Mouse (Mus musculus) CD4-positive helper T cell, adult 2 months (primary cell): ENCODE data around the gene Prss12.

ENCODE experiments used
- DNase-seq: peaks from one replicate; pipeline ENCODE4 v3.0.0-alpha.2; 2012; ENCODE audit warnings: low read depth, missing footprints, low spot score

The Prss12 gene

DNA sequence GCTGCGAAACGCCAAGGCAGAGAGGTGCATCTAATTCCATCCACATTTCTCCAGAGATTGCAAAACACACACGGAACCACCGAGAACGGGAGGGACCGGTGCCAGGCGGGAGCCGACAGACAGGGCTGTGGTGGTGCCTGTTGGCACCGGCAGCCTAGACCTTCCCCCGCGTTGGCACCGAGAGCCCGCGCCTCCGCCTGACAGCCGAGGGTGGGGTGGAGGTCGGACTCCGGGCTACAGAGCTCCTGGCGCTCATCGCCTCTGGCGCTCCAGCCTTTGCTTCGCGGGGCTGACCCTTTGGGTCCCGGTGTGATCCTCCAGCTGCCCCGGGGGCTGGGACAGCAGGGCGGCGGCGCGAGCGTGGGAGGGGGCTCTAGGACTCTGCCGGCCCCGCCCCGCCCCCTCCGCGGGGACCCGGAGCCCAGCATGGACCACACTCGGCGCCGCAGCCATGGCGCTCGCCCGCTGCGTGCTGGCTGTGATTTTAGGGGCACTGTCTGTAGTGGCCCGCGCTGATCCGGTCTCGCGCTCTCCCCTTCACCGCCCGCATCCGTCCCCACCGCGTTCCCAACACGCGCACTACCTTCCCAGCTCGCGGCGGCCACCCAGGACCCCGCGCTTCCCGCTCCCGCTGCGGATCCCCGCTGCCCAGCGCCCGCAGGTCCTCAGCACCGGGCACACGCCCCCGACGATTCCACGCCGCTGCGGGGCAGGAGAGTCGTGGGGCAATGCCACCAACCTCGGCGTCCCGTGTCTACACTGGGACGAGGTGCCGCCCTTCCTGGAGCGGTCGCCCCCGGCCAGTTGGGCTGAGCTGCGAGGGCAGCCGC lies at the start of gene Prss12:
Gene Prss12, plus strand, starts transcription at position 206 of the 830 bp plus-strand sequence.
- DNase-seq = peak; percentile 24

GRCm38 (mm10) chr3:123397562-123398481 lies 48.9 kb upstream of the Prss12 start:
- no peak for DNase-seq

- no peak for DNase-seq
These were observed 41.8 kb upstream of the Prss12 start for GRCm38 (mm10) chr3:123404945-123405344.

DNA sequence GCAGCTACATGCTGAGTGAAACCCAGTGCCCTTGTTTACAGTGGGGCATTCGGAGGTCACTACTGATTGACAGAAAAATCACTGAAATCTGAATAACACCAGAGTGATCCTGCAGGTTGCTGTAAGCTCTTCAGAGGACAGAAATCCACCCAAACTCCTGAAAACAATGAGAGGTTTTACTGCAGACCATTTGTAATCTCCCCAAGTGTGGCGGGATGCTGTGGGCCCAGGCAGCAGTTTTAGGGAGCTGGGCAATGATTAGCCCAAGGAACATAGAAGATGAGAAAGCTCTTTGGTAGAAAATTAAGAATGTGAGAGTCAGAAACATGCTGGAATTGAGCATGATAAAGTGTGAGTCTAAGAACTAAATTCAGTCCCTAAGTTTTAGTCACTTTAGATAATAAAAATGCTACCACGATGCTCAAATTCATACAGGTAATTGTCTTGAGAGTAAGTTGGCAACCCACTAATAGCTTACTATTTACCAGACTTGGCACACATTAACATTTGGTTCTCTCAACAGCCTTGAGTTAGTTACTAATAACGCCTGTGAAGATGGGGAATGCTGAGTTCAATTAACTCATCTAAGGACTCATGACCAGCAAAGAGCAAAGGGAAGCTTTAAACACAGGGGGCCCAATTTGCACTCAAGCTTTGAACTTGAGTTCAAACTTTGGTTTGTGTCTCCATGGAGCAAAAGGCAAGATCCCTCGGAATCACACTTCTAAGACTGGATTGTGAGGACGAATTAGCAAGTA lies 34.7 kb upstream of the Prss12 start:
- DNase-seq = no peak

GRCm38 (mm10) chr3:123413173-123413572 lies 33.5 kb upstream of the Prss12 start:
- DNase-seq = no peak

DNA sequence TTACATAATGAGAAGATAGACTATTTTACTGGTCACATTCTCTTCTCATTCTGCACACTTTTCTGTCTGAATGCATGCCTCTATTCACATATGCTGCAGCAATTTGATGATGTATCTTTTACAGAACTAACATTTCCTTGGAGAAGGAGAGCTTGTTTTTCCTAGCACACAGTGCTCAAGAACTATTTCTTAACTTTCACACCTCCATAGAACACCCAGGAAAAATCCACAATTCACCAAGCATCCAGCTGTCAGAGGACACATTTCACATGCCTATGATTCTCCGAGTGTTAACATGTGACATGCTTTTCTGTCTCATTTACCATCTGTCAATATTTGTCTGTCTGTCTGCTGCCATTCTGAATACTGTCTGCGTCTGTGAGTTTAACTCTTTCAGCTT lies 21.1 kb upstream of the Prss12 start:
- DNase-seq = no peak

- no peak for DNase-seq
These were observed 18.7 kb upstream of the Prss12 start for GRCm38 (mm10) chr3:123428005-123428404.

- no peak for DNase-seq
These were observed 16.9 kb upstream of the Prss12 start for GRCm38 (mm10) chr3:123429597-123430458.

DNA sequence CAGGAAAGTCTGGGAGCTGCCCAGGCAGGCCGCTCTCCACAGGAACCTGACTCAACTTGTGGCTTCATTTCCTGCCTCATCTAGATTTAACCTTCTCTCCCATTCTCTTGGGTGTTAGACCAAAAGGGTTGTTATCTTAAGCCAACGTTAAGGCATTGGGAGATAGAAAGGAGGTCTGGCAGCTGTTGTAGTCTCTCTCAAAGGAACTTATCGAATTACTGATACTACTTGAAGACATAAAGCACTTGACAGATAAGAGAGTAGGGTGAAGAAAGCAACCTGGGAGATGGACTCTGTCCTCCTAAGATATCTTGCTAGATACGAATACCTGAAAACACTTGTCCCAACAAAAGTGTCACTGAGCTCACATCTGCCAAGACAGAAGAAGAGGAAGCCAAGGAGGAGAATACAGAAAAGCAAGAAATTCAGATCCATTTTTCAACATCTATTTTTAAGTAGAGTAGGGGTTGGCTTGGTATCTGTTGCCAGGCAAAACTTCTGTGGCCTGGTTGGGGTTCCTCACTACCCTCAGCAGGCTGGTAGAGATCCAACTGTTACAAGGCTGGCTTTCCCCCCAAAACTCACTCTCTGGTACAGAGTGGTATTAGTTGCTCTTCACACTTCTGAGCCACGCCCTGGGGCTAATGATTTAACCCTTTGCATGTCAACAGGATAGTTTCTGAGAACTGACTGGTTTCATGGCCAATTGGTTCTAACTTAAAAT lies 14.6 kb upstream of the Prss12 start:
- DNase-seq = no peak

DNA sequence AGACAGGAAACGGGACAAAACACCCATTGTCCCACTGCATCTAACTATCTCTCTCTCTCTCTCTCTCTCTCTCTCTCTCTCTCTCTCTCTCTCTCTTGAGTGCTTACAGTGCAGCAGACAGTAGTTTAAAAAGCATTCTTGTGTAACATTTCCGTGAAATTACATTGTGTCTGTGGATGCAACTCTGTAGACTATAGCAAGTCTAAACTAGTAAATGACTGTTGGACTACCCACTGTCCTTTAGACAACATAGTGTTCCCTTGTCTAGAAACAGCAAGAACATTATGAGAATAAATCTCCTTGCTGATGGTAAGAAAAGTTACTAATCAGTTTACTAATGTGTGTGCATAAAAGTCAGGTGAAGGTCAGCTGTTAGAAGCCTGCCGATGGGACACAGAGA lies 13.4 kb upstream of the Prss12 start:
- DNase-seq = no peak

DNA sequence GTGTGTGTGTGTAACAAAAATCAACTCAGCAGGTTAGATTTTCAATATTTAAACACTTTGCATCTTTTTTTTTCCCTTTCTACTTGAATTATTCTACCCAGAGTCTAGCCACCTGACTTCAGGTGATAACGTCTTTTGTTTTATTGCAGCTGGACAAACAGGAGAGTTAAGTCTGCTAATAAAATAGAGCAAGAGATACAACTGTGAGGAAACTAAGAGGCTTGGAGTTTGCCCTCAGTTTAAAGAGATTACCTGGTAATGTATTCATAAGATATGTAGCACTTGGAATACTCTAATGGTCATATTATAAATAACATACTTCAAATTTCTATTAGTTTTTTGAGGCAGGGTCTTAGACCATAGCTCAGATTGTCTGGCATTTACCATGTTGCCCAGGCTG lies 9.1 kb upstream of the Prss12 start:
- no peak for DNase-seq

DNA sequence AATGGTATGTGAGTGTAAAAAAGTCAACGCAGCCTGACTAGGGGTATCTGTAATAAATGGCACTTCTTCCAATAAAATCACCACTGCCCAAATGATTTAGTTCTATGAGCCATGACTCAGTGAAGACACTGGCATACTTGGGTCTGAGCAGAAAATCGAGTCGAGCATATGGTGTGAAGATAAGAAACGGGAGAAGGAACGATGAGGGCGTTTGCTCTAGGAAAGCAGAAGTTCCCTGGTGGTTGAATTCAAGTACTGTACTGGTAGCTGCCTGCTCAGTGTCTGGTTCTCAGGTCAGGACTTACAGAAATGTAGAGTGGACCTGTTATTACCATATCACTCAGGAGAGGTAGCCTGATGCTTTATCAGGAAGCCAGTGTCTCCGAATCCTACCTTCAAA lies 6.2 kb upstream of the Prss12 start:
- no peak for DNase-seq

GRCm38 (mm10) chr3:123444466-123444865 lies 2.2 kb upstream of the Prss12 start:
- peak; percentile 62 for DNase-seq

DNA sequence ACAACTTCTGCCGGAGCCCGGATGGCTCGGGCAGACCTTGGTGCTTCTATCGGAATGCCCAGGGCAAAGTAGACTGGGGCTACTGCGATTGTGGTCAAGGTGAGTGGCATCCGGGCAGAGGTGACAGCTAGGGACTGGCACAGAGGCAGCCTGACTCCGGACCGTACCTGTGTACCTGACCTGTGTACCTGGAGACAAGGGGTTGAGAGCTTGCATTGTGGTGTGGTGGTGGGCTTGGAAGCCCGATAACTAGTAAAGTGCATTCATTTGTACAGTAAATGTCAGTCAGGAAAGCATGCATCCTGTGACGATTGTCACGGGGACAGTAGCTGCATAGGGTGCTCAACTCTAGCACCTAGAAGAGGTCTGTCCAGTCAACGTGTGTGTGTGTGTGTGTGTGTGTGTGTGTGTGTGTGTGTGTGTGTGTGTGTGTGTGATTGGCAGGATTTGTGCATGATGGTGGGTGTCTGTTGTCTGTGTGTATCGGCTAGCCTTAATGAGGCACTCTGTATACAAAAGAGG lies 886 bp downstream of the Prss12 start:
- DNase-seq = peak; percentile 32

DNA sequence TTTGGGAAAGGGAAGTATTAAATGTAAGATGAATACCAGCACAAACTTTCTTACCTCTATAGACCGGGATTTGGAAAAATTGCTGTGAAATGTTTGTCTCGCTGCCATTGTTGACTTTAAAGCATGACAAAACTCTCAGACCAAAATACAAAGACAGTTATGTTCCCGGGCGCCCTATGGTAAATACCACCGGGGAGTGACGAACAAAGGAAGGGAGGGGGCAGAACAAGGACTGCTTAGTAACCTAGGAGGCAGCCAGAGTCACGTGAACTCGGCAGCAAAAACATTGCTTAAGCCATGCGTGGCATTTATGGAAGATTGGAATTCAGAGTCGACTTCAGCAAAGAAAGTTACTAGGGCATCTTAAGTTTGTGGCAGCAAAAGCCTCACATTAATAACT lies 1.4 kb downstream of the Prss12 start:
- DNase-seq = peak; percentile 31

- DNase-seq = no peak
These were observed 3.4 kb downstream of the Prss12 start for GRCm38 (mm10) chr3:123450107-123450506.

DNA sequence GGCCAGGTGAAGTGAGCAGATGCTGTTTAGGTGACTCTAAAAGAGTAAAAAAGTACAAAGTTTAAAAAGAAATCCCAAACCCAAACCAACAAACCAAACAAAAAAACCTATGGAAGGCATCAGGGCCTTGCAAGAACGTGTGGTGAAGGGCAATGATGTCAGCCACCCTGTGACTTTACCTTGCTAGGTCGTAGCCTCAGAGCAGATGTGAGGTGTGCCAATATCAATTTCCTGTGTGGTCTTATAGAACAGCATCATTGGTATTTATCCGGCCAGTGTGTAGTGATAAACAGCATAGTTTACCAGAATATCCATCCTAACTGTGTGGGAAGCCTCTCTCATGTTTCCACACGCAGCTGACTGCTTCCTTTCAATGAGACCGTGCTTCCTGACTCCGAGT lies 6.2 kb downstream of the Prss12 start:
- no peak for DNase-seq

DNA sequence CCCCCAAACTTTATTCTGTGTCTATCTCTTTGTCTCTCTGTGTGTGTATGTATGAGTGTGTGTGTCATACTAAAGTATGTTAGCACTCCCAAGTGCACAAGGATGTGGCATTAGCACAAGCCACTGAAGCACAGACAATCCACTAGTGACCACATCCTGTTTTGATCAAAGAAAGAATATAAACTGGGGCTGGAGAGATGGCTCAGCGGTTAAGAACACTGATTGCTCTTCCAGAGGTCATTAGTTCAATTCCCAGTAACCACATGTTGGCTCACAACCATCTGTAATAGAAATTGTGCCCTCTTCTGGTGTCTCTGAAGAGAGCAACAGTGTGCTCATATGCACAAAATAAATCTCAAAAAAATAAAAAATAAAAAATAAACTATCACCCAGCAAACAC lies 12.8 kb downstream of the Prss12 start:
- DNase-seq = peak; percentile 26

DNA sequence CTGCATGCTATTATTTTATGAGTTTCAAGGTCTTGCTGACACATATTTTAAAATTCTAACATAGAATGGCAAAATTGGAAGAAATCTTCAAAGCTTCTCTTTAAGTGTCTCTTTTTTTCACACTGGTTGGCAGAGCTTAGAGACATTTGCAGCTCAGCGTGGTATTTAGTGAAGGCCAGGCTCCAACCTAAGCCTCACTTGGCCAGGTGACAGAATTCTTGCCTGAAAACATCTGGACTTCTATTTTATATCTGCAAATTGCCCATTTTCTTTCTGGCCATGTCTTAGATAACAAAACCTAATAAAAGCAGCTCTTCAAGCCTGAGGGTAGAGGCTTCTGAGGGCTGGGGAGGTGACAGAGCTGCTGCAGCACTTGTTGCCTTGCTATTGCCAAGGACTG lies 13.7 kb downstream of the Prss12 start:
- no peak for DNase-seq

DNA sequence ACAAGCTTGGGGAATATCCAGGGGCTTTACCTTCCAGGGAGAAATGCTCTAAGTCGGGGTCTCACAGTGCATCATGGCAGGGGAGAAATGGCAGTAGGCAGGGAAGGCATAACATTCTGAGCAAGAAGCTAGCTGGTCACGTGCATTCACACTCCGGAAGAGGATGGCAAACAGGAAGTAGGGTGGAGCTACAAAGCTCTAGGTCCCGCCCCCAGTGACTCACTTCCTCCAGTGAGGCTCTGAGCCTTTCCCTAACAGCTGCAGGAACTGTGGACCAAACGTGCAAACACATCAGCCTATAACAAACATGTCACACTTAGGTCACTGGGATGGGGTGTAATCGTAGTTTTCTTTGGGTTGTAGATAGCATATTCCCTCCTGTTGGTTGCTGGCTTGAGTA lies 15.6 kb downstream of the Prss12 start:
- DNase-seq = no peak
